Mouse (Mus musculus): ENCODE results near the gene Hoxc5.

DNA sequence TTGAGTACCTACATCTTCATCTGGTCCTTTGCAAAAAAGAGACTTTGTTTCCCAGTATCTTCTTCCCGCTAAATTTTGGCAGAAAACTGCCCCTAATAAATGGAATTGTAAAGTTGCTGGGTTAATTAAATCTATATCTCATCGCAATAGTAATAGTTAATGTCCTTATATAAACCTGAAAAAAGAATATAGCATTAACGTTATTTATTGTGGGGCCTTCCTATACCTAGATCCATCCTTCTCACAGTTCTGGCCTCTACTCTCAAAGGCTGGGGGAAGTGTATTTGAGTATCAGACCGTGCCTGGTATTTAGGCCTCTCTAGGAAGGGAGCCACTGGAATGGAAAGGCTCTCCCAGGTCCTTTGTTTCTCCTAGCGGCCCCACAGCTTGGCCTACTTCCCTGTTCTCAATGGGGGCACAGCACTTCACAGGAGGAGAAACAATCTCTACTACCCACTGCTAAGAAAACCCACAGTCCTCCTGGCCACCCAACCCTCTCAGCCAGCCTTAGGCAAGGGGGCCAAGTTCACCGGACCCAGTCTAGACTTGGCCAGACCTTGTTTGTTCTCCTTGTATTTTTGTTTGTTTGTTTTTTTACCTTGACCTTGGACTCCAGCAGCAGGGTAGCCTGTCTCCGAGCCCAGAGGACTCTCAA, 48.5 kb upstream of the Hoxc5 start:
- TF ChIP-seq CTCF (IDR thresholded peaks at IDR 0.05; ENCODE audit: control insufficient read depth, insufficient read depth, insufficient read length) (no peak), MAX (IDR thresholded peaks at IDR 0.05) (no peak), MYOD1 (IDR thresholded peaks at IDR 0.05; ENCODE audit: control insufficient read depth, insufficient read length, low read depth) (no peak), CEBPB (IDR thresholded peaks at IDR 0.05; ENCODE audit: low read depth) (no peak), USF1 (IDR thresholded peaks at IDR 0.05; ENCODE audit: low read depth) (no peak), MYOG (IDR thresholded peaks at IDR 0.05; ENCODE audit: control insufficient read depth, extremely low read depth, insufficient read length) (no peak)

Data from C2C12 (cell line).